Mouse (Mus musculus): ENCODE measurements around the gene Naa25.

DNA sequence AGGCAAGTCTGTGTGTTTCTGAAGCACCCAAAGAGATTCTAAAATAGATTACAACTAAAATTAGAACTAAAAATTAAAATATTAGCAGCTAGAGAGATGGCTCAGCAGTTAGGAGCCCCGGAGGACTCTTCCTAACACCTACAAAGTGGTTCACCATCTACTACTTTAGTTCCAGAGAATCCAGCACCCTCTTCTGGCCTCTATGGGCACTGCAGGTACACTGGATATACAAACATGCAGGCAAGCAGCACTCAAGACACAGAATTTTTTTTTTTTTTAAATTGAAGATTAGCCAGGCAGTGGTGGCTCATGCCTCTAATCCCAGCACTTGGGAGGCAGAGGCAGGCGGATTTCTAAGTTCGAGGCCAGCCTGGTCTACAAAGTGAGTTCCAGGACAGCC is 45.8 kb downstream of the Naa25 start:
- TF ChIP-seq CTCF (IDR thresholded peaks at IDR 0.05; ENCODE audit: control insufficient read depth, insufficient read depth, insufficient replicate concordance, low read depth, low read length), result no peak
- no peak for TF ChIP-seq POLR2A (IDR thresholded peaks at IDR 0.05; ENCODE audit: control insufficient read depth, low read depth, low read length)

Data from testis, adult 2 months (tissue).